ENCODE assay signal across 26 mouse cellular contexts in genomic region chr11:90576282-90576972, GRCm38 (mm10).
A peak's percentile ranks its signal among the peaks of the same experiment; 100 is the strongest.
DNase-seq lines count a peak whose midpoint lies in the region; ATAC-seq and TF ChIP-seq lines count a peak whose summit lies in the region.
"Had no signal": no experiment of that assay in that cellular context is flagged by ENCODE, and none has a peak within 500 bp of the region (broad histone marks: within the 10 kb centered on the region; RNA-seq: fewer than 3 reads in every experiment).

No protein-coding gene starts in this region.

- WGBS in forebrain, embryonic 14.5 days, result 84% methylated on average over 8 of the region's 8 CpGs

- no peak for ATAC-seq in megakaryocyte, adult 5-6 weeks (ENCODE audit: poor library complexity, severe bottlenecking)
- peak; percentile 92 for ATAC-seq in megakaryocyte-erythroid progenitor cell, adult 5-6 weeks (replicated peaks; ENCODE audit: low FRiP score, low TSS enrichment, poor library complexity, severe bottlenecking)
- ATAC-seq in forebrain, embryonic 14.5 days, result no peak
- ATAC-seq: forebrain, embryonic 16.5 days had no signal

- in situ Hi-C loops in CH12.LX (cut with MboI; ENCODE audit: low pct_ligation_motif_present, low pct_unique_long_range_greater_than_20kb, low sequenced_read_pairs), result no loop called here

- H3K9me3 ChIP-seq in megakaryocyte, embryonic 14.5 days, result no peaks in the 10 kb centered on the region
- no peaks in the 10 kb centered on the region for H3K9me3 ChIP-seq in CH12.LX (replicated peaks; ENCODE audit: low read length)
- H3K9me3 ChIP-seq in forebrain, embryonic 14.5 days (replicated peaks; ENCODE audit: control insufficient read depth, low read length), result no peaks in the 10 kb centered on the region
- H3K9me3 ChIP-seq: embryonic facial prominence, embryonic 10.5 days; embryonic facial prominence, embryonic 13.5 days; forebrain, embryonic 12.5 days; heart, embryonic 10.5 days; heart, embryonic 13.5 days; hindbrain, embryonic 12.5 days; hindbrain, embryonic 15.5 days had no signal

- no peak for TF ChIP-seq RAD21 in CH12.LX (IDR thresholded peaks at IDR 0.05; ENCODE audit: low read depth, low read length)

- no peak overlapping the region for H3K4me2 ChIP-seq in CH12.LX (ENCODE audit: insufficient read depth, low read depth, poor library complexity, severe bottlenecking)
- H3K4me2 ChIP-seq in forebrain, embryonic 14.5 days (ENCODE audit: low read length), result no peak overlapping the region
- H3K4me2 ChIP-seq: embryonic facial prominence, embryonic 13.5 days; forebrain, embryonic 12.5 days; heart, embryonic 13.5 days; hindbrain, embryonic 12.5 days; hindbrain, embryonic 15.5 days had no signal

- no peak for TF ChIP-seq POLR2A in CH12.LX (IDR thresholded peaks at IDR 0.05; ENCODE audit: low read depth, low read length)

- H3K4me3 ChIP-seq in megakaryocyte, embryonic 14.5 days (replicated peaks), result peak overlapping the region; percentile 23
- H3K4me3 ChIP-seq in CH12.LX (replicated peaks in 1 of 3; ENCODE audit: low read depth in 2 of 3, low read length in 2 of 3, poor library complexity in 1 of 3), result no peak overlapping the region
- no peak overlapping the region for H3K4me3 ChIP-seq in forebrain, embryonic 14.5 days (ENCODE audit: low read depth, low read length)
- H3K4me3 ChIP-seq: embryonic facial prominence, embryonic 10.5 days; embryonic facial prominence, embryonic 13.5 days; erythroblast, embryonic 14.5 days; forebrain, embryonic 12.5 days; heart, adult 2 months; heart, embryonic 10.5 days; heart, embryonic 13.5 days; hindbrain, embryonic 12.5 days; hindbrain, embryonic 15.5 days had no signal

- dilution Hi-C loops in CH12.LX (cut with MboI; ENCODE audit: extremely low pct_ligation_motif_present, extremely low pct_unique_long_range_greater_than_20kb, low sequenced_read_pairs), result no loop called here

- H3K36me3 ChIP-seq in megakaryocyte, embryonic 14.5 days (replicated peaks; ENCODE audit: low read length), result peaks cover 29% of the 10 kb centered on the region
- H3K36me3 ChIP-seq in CH12.LX (replicated peaks in 1 of 2; ENCODE audit: control insufficient read depth in 1 of 2, insufficient read depth in 1 of 2, low read length in 1 of 2), result peaks cover 4 to 21% of the 10 kb centered on the region in 2 experiments
- peaks cover 11% of the 10 kb centered on the region for H3K36me3 ChIP-seq in forebrain, embryonic 14.5 days (ENCODE audit: control insufficient read depth, insufficient read depth, low read length)

- intact Hi-C loops in heart, postnatal 14 days (cut with DNase I), result no loop called here

- no peaks in the 10 kb centered on the region; the same call in 1 of the 2 replicates for H3K4me1 ChIP-seq in megakaryocyte, embryonic 14.5 days
- H3K4me1 ChIP-seq in CH12.LX (ENCODE audit: control insufficient read depth in 1 of 2, insufficient read depth in 2 of 2), result peaks cover 0 to 6% of the 10 kb centered on the region in 2 experiments; a peak in 1 of 4 replicates
- no peaks in the 10 kb centered on the region for H3K4me1 ChIP-seq in forebrain, embryonic 14.5 days (ENCODE audit: control insufficient read depth, insufficient read depth, low read length)
- H3K4me1 ChIP-seq: embryonic facial prominence, embryonic 10.5 days; embryonic facial prominence, embryonic 13.5 days; forebrain, embryonic 12.5 days; heart, embryonic 10.5 days; hindbrain, embryonic 12.5 days; hindbrain, embryonic 15.5 days had no signal

- no peak for DNase-seq in CH12.LX (ENCODE audit: extremely low read depth)
- DNase-seq in induced T-regulatory cell, adult 2 months (ENCODE audit: low read depth), result peak; percentile 7
- no peak for DNase-seq in heart, postnatal 14 days
- no peak for DNase-seq in forebrain, embryonic 14.5 days (ENCODE audit: low spot score)
- DNase-seq in c-Kit-positive CD71-positive TER-119-positive erythroid progenitor cells, embryonic 14.5 days (ENCODE audit: low spot score), result no peak
- DNase-seq: adrenal gland, postnatal 10 days; cerebellum, adult 11-12 months; cerebellum, adult 8-10 months; cerebellum, postnatal 10 days; cerebellum, postnatal 36 days; embryo, embryonic 11 days; gastrocnemius, postnatal 10 days; gastrocnemius, postnatal 36 days; heart, adult 2 months had no signal

- TF ChIP-seq CTCF in CH12.LX (conservative IDR thresholded peaks at IDR 0.05 in 1 of 2, IDR thresholded peaks at IDR 0.05 in 1 of 2; ENCODE audit: low read depth in 2 of 2, low read length in 2 of 2), result no peak

- no peaks in the 10 kb centered on the region for H3K79me2 ChIP-seq in CH12.LX (replicated peaks; ENCODE audit: control insufficient read depth, extremely low read depth, insufficient read depth, poor library complexity, severe bottlenecking)

- H3K27ac ChIP-seq in CH12.LX (ENCODE audit: insufficient read depth, low read depth), result no peak overlapping the region
- no peak overlapping the region for H3K27ac ChIP-seq in forebrain, embryonic 14.5 days (ENCODE audit: low read depth, low read length)
- H3K27ac ChIP-seq: embryonic facial prominence, embryonic 10.5 days; embryonic facial prominence, embryonic 13.5 days; forebrain, embryonic 12.5 days; heart, adult 2 months; heart, embryonic 10.5 days; heart, embryonic 13.5 days; hindbrain, embryonic 12.5 days; hindbrain, embryonic 15.5 days had no signal

- H3K27me3 ChIP-seq in megakaryocyte, embryonic 14.5 days (replicated peaks), result no peaks in the 10 kb centered on the region
- H3K27me3 ChIP-seq in CH12.LX (replicated peaks), result no peaks in the 10 kb centered on the region
- H3K27me3 ChIP-seq in forebrain, embryonic 14.5 days (replicated peaks; ENCODE audit: control insufficient read depth, insufficient read depth, low read length), result no peaks in the 10 kb centered on the region
- H3K27me3 ChIP-seq: embryonic facial prominence, embryonic 13.5 days; forebrain, embryonic 12.5 days; heart, embryonic 13.5 days; hindbrain, embryonic 12.5 days; hindbrain, embryonic 15.5 days had no signal

- TF ChIP-seq EP300 in CH12.LX (IDR thresholded peaks at IDR 0.05; ENCODE audit: low read length), result no peak

- H3K9ac ChIP-seq in CH12.LX (ENCODE audit: insufficient read depth, low read depth), result no peak overlapping the region
- H3K9ac ChIP-seq in forebrain, embryonic 14.5 days (ENCODE audit: low read length), result no peak overlapping the region
- H3K9ac ChIP-seq: embryonic facial prominence, embryonic 13.5 days; forebrain, embryonic 12.5 days; heart, embryonic 13.5 days; hindbrain, embryonic 12.5 days; hindbrain, embryonic 15.5 days had no signal

TF ChIP-seq in CH12.LX, 34 proteins besides CTCF, POLR2A, EP300 and RAD21:
- 0 out of 2 replicates have a peak, but pooled peaks have one; percentile 25 for TF ChIP-seq MAFK (IDR thresholded peaks at IDR 0.05; ENCODE audit: insufficient replicate concordance, low read length)
- TF ChIP-seq TCF12 (IDR thresholded peaks at IDR 0.05; ENCODE audit: low read depth, low read length), result no peak
